Mouse (Mus musculus): ENCODE results near the gene Stard3. TPM values are rescaled to one million over a fixed set of nuclear protein-coding genes. Genes with fewer than 3 reads are reported as not detected.

Stard3 gene
- total RNA-seq, 1 experiment from 2014 or later, result 14.2 TPM

- no peak for ATAC-seq (replicated peaks; ENCODE audit: low read depth, poor library complexity, severe bottlenecking)
Measured at GRCm38 (mm10) chr11:98390141-98390540, 32.0 kb downstream of the Stard3 start.

- no peak for ATAC-seq (replicated peaks; ENCODE audit: low read depth, poor library complexity, severe bottlenecking)
Measured at GRCm38 (mm10) chr11:98392034-98392433, 33.9 kb downstream of the Stard3 start.

- peak; percentile 40 for ATAC-seq (replicated peaks; ENCODE audit: low read depth, poor library complexity, severe bottlenecking)
Measured at GRCm38 (mm10) chr11:98392645-98393044, 34.5 kb downstream of the Stard3 start.

- peak; percentile 71 for ATAC-seq (replicated peaks; ENCODE audit: low read depth, poor library complexity, severe bottlenecking)
Measured at GRCm38 (mm10) chr11:98393317-98393716, 35.1 kb downstream of the Stard3 start.

GRCm38 (mm10) chr11:98394301-98394700 lies 36.1 kb downstream of the Stard3 start:
- ATAC-seq (replicated peaks; ENCODE audit: low read depth, poor library complexity, severe bottlenecking), result no peak

- no peak for ATAC-seq (replicated peaks; ENCODE audit: low read depth, poor library complexity, severe bottlenecking)
Measured at GRCm38 (mm10) chr11:98395041-98395440, 36.9 kb downstream of the Stard3 start.

GRCm38 (mm10) chr11:98397946-98398345 lies 39.8 kb downstream of the Stard3 start:
- no peak for ATAC-seq (replicated peaks; ENCODE audit: low read depth, poor library complexity, severe bottlenecking)

- ATAC-seq (replicated peaks; ENCODE audit: low read depth, poor library complexity, severe bottlenecking), result peak; percentile 89
Measured at GRCm38 (mm10) chr11:98400161-98400726, 42.1 kb downstream of the Stard3 start, which contains the start of gene Pgap3. Pgap3 (minus strand) TSS chr11:98400490.

GRCm38 (mm10) chr11:98400816-98401215 lies 42.6 kb downstream of the Stard3 start:
- no peak for ATAC-seq (replicated peaks; ENCODE audit: low read depth, poor library complexity, severe bottlenecking)

GRCm38 (mm10) chr11:98406621-98407020 lies 48.5 kb downstream of the Stard3 start:
- no peak for ATAC-seq (replicated peaks; ENCODE audit: low read depth, poor library complexity, severe bottlenecking)

- ATAC-seq (replicated peaks; ENCODE audit: low read depth, poor library complexity, severe bottlenecking), result no peak
Measured at GRCm38 (mm10) chr11:98408872-98409271, 50.7 kb downstream of the Stard3 start.

- no peak for ATAC-seq (replicated peaks; ENCODE audit: low read depth, poor library complexity, severe bottlenecking)
Measured at GRCm38 (mm10) chr11:98409341-98409822, 51.2 kb downstream of the Stard3 start.

- ATAC-seq (replicated peaks; ENCODE audit: low read depth, poor library complexity, severe bottlenecking), result no peak
Measured at GRCm38 (mm10) chr11:98412273-98412796, 54.2 kb downstream of the Stard3 start, which contains the start of gene Erbb2. Erbb2 (plus strand) TSS chr11:98412470.

- ATAC-seq (replicated peaks; ENCODE audit: low read depth, poor library complexity, severe bottlenecking), result no peak
Measured at GRCm38 (mm10) chr11:98412797-98413301, 54.7 kb downstream of the Stard3 start.

- ATAC-seq (replicated peaks; ENCODE audit: low read depth, poor library complexity, severe bottlenecking), result no peak
Measured at GRCm38 (mm10) chr11:98413731-98414130, 55.6 kb downstream of the Stard3 start.

- 0 out of 2 replicates have a peak, but pooled peaks have one; percentile 5 for ATAC-seq (replicated peaks; ENCODE audit: low read depth, poor library complexity, severe bottlenecking)
Measured at GRCm38 (mm10) chr11:98414162-98414561, 56.0 kb downstream of the Stard3 start.

- no peak for ATAC-seq (replicated peaks; ENCODE audit: low read depth, poor library complexity, severe bottlenecking)
Measured at GRCm38 (mm10) chr11:98417074-98417473, 58.9 kb downstream of the Stard3 start.

GRCm38 (mm10) chr11:98418273-98418672 lies 60.1 kb downstream of the Stard3 start:
- ATAC-seq (replicated peaks; ENCODE audit: low read depth, poor library complexity, severe bottlenecking), result no peak

- ATAC-seq (replicated peaks; ENCODE audit: low read depth, poor library complexity, severe bottlenecking), result no peak
Measured at GRCm38 (mm10) chr11:98418939-98419547, 60.9 kb downstream of the Stard3 start.

- ATAC-seq (replicated peaks; ENCODE audit: low read depth, poor library complexity, severe bottlenecking), result no peak
Measured at GRCm38 (mm10) chr11:98426592-98426991, 68.4 kb downstream of the Stard3 start.

GRCm38 (mm10) chr11:98428436-98428835 lies 70.3 kb downstream of the Stard3 start:
- ATAC-seq (replicated peaks; ENCODE audit: low read depth, poor library complexity, severe bottlenecking), result no peak

Data from common myeloid progenitor, adult 5-6 weeks (primary cell).